Mouse (Mus musculus) left cerebral cortex, adult 11 months (tissue): Measurements from ENCODE around the gene Zfp266.
A peak's percentile ranks its signal among the peaks of the same experiment; 100 is the strongest.
"Not testable (repeated sequence)": the region's sequence is repeated elsewhere in the genome, so short reads cannot be mapped to it uniquely, and the experiment has no call there.

Experiments used
- DNase-seq: peaks from one replicate; pipeline ENCODE4 v3.0.0; 2022; ENCODE audit warnings: low spot score

The Zfp266 gene

DNA sequence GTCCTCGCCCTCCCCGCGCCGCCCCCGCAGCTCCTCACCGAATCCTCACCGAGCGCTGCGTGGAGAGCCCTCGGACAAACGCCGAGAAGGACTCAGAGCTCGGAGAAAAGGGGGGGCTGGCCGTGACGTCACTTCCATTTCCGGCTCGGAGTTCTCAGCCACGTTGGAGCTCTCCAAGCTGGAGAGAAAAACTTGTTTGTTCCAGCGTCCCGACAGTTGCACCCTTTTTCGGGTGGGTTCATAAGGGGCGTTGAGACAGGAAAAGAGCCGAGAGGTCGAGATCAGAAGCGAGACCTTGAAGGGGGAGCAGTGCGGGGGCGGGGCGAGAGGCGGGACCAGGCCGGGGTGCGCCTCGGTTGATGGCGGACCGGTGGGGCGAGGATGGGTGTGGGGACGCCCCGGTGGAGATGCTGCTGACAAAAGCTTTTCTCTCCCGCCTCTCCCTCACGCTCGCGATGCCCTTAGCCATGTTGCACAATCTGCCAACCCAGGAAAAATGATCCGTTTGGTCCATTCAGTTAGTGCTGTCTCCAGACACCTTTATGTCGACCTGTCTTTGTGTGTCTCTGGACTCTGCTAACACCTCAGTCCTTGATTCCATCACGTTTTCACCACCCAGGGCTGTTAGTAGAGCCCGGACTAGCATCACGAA is at the start of gene Zfp266:
TSS of gene Zfp266 (minus strand) at position 112 of the 652 bp plus-strand sequence.
- peak; percentile 84 for DNase-seq

DNA sequence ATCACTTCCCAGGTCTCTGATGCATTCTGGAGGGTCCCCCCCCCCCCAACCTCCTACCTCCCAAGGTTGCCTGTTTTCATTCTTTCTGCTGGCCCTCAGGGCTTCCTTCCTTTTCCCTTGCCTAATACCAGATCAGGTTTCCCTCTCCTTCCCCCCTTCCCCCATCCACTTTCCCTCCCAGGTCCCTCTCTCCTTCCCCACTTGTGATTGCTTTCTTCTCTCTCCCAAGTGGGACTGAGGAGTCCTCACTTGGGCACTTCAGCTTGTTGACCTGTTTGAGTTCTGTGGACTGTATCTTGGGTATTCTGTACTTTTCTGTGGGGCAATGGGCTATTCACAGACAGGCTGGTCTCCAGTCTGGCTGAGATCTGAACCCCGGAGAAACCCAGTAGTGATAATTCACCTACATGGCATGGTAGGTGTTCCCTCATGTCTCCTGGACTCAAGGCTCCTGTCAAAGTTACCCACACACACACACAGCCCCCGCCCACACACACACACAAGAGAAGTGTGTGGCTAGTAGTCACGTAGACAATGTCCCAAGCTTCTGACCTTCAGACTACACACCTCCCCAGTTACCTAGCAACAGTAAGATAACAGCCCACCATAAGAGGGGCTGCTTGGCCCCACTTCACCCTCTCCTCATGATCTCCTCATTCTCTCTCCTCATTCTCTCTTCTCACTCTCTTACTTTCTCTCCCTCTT is 44.3 kb upstream of the Zfp266 start:
- DNase-seq: not testable (repeated sequence)

DNA sequence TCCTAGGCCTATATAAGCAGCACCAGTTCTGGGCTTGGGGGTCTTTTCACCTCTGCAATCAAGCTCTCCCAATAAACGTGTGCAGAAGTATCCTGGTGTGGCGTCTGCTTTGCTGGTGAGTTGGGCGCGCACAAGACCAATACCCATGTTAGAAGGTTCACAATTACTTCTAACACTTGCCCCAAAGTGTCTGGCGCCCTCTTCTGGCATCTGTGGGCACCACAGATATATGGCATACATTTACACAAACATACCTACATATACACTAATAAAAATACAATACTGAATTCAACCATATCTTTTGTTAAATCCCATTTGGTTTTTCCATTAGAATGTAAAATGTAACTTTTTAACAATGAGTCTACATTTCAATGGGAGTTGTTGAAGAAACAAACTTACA is 41.0 kb upstream of the Zfp266 start:
- no peak for DNase-seq

DNA sequence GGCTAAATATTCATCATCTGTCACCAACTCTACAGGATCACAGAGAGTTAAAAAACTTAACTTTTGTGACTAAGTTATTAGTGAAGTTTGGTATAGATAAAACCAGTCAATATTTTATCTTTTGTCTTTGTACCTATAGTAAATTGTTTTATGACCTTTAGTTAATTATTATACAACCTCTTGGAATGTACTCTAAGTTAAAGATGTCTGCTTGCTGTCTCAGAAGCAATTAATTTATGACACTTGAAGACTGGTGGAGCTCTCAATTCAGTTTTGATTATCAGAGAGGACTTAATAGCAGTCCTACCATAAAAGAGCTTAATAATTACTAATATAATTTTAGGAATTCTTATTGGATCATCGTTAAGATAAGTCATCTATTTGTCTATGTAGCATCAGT is 31.5 kb upstream of the Zfp266 start:
- DNase-seq: no peak

DNA sequence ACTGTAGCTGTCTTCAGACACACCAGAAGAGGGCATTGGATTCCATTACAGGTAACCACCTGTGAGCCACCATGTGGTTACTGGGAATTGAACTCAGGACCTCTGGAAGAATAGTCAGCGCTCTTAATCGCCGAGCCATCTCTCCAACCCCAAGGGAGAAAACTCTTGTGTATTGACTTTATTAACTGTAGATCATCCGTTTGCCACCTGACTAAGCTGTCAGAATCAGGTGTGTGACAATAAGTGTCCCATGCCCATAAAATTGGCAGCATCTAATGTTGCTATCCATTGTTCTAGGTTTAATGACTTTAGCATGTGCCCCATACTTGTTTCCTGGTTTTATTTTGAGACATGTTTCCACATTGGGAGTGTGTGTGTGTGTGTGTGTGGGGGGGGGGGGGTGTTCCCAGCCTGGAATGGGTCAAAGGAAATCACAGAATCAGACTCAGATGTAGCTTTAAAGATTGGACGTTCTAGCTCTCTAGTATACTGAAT is 30.6 kb upstream of the Zfp266 start:
- DNase-seq: no peak

DNA sequence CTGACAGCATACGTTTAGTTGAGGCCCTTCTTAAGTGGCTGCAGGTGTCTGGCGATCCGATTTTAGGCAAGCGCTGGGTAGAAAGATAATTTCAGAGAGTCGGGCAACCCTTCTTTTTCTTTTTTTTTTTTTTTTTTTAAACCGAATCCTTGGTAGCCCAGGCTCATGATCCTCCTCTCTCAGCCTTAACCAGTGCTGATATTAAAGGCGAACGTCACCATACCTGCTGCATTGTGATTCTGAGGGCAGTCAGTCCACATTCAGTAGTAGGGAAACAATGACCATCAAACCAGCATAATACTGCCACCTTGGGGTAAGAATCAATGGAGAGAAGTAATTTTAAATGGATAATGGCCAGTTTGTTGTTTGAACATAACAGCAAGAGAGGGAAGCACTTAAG is 23.9 kb upstream of the Zfp266 start:
- DNase-seq: no peak

DNA sequence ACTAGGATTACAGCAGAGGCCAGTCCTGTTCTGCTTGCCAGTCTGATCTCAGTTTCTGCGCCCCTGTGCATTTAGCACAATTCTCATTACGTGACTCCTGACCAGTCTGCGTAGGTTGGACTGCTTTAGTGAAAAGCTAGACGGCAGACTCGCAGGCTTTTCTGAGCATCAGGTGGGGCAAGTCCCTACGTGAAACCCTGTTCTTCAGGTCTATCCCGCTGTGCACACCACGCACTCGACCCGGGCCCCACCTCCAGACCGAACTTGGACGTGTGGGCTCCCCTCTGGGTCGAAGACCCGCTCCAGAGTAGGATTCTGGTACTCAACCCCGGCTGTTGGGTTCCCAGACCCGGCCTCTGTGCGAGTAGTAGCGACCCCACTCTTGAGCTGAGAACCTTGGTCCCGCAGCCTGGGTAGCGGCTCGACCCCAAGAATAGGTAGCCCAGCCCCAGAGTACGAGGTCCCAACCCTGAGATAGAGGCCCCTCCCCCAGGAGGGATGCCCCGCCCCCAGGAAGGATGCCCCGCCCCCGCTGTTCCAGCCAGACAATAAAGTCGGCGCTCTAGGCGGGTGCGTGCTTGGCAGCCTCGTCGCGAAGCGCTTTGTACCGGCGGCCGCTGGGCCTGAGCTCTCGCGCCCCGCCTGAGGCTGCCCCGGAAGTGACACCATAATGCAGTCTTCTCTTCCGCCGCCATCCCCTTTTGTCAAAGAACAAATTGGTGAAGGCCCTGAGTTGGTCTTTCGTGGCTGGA is 23.0 kb upstream of the Zfp266 start:
- DNase-seq: peak; percentile 55

DNA sequence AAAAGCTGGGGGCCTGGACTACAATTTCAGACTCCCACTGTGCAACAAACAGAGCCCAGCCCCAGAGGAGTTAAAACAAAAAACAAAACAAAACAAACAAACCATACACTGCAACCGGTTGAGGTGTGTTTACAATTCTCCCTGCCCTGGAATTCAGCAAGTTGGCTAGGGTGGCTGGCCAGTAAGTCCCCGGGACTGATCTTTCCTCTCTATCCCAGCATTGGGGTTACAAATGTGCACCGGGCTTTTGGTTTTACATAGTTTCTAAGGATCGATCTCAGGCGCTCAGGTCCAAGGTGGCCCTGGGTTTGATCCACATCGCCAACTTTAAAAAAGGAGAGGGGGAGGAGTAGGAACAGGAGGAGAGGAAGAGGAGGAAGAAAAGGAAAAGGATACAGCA is 22.3 kb upstream of the Zfp266 start:
- DNase-seq: no peak

DNA sequence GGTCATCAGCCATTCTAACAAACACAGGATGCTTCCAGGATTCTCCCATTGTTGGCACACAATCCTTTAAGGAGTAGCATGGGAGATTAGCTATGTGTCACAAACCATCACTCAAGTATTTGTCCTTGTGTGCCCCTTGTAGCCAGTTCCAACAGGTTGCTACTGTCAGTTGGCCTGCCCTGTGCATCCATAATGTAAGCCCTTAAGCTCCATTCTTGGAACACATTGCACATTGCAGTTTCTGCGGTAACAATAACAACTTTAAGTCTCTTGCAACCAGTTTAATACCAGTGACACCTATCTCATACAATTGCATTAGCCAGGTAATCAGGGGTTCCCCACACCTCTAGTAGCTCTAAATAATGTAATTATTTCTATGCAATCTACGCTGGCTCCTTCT is 15.4 kb upstream of the Zfp266 start:
- no peak for DNase-seq

DNA sequence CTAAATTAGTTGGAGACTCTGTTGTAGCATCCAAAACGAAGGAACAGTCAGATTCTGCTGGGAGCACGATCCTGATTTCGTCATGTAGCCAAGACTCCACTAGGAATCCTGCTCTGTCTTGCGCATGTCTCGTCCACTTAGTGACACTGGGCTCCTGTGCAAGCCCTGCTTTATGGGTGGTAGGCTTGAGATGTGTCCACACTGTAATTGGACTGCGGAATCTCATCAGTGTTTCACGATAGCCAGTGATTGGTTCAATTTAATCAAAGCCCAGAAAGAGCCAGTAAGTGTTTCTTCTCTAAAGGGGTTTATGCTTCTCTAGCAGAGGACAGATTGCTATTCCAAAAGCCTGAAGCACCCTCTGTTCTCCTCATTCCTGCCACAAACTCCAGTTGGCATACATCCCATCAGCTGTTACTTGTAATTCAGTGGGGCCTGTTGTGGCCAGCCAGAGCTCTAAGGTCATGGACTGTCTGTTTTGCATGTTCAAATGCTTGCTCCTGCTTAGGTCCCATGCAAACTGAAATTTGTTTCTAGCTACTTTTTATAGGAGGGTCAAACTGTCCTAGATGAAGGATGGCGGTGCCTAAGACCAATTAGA is 13.2 kb upstream of the Zfp266 start:
- DNase-seq: no peak

DNA sequence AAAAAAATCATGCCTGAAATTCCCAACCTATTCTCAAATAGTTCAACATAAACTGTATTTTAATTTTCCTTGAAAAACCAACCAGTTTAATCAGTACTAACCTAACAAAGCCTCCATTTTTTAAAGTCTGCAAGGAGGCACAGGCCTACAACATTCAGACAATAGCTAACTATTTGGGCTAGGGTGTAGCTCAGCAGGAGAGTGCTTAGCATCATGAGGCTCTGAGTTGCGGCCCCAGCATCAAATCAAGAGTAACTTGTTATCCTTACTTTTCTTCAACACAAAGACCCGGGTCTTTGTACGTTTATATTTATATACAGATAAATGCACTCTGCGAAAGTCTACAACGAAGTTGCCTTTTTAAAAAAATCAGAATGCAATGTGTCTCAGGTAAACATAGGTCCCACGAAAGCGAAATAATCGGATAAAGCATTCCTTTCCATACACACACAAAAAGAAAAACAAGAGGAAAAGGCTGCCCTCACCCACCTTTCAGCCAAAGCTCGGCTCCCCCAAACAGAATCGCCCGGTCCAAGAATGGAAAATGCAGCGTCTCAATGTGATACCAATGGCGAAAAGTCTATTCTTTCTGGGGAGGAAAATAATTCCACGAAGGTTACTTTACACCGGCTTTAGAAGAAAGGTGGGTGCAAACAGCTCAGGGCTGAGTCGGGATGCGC is 546 bp downstream of the Zfp266 start:
- no peak for DNase-seq

DNA sequence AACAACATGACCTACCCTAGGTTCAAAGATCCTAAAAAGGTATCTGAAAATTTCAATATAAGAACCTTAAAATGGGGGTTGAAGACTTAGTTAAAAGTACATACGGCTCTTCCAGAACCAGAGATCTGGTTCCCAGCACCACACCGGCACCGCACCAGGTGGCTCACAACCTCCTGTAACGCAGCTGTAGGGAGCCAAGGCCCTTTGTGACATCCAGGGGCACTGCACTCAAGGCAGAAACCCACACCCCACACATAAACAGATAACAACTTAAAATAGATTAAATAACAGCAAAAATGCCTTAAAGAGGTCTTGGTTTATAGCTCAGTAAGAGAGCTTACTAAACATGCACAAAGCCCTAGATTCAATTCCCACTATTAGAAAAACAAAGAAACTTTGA is 1.3 kb downstream of the Zfp266 start:
- DNase-seq: no peak

DNA sequence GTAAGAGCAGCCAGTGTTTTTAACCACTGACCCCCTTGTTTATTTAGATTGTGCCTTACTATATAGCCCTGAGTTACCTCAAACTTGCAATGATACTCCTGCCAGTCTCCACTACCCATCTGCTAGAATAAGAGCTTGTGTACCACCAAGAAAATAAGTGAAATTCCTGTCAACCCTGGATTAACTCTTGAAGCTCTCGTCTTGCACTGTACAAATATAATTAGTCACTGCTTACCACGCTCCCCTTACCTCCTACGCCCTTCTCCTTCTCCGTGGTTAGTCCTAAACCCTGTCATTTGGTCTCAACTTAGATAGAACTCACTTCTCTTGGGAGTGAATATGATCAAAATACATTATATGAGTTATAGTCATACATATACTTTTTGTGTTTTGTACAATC is 2.5 kb downstream of the Zfp266 start:
- no peak for DNase-seq

DNA sequence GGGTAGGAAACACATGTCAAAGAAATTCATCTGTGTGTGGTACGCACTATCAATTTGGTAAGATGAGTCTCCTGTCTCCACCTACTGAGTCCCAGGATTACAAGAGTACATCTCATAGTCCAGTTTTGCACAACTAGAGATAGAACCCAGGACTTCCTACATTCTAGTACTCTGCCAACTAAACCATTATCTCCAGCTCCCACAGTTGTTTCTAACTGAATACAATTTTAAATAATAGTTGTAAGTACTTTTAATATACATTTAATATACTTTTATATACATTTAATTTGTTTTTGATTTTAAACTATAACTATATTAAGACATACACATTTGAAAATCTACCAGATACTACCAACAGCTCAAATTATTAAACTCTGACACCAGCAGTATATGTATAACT is 3.5 kb downstream of the Zfp266 start:
- no peak for DNase-seq

DNA sequence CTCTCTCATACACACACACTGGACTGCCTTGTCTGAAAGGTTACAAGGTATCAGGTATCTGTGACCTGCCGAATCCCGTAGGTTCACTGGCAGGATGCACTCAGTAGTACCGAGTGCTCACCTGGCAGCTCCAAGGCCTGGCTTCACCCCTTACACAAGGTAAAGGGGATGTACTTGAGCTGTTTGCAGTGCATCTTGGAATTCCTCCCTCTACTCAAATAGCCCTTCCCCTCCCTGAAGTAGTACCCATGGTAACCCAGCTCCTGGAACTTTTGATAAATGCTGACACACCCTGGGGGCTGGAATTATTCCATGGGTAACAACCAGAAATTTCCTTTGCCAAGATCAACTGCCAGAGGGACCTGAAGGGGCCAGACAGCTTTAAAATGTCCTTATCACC is 7.2 kb downstream of the Zfp266 start:
- no peak for DNase-seq

DNA sequence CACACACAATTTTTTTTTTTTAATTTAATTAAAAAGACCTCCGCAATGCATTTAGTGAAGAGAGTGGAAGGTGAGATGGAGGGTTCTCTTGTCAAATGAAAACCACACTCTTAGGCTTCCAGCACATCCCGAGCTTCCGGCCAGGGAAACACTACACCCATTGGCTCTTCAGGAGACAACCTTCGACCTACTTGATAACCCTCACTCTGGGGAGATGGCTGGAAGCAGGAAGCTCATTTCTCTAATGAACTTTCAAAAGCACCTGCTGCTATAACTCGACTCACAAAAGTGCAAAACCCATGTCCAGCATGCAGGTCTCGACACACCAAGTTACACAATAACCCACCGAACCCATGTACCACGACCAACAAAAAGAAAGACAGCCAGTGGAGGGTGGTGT is 8.5 kb downstream of the Zfp266 start:
- DNase-seq: no peak

DNA sequence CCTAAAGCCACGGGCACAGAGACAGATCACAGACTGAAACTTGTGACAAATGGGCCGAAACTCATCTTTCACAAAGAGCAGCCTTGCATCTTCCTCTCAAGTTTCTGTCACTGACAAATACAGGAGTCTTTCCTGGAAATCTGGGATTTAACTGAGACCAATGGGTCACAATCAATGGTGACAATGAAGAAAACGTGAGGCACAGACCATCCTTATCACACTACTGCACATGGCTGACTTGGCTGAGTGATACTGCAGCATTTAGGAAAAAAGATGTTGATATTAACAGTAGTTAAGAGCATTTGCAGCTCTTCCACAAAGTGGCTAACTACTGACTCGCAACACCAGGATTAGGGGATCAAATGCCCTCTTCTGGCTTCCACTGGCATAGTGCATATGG is 9.6 kb downstream of the Zfp266 start:
- no peak for DNase-seq

DNA sequence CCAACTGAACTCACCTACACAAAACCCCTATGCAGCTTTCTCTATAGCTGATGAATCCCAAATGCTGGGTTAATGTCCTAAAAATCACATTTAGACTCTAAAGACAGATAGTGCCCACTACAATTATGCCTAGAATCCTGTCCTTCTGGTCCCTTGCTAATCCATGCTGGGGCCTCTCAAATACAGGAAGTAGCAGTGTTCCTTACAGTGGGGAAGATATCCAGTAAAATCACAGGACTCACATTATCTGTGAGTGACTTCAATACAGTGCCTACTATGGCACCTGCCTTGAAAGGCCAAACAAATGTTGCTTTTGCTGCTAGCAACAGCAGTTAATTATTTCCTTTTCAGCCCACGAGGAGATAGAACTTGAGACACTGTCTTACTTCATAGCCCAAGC is 10.9 kb downstream of the Zfp266 start:
- no peak for DNase-seq

DNA sequence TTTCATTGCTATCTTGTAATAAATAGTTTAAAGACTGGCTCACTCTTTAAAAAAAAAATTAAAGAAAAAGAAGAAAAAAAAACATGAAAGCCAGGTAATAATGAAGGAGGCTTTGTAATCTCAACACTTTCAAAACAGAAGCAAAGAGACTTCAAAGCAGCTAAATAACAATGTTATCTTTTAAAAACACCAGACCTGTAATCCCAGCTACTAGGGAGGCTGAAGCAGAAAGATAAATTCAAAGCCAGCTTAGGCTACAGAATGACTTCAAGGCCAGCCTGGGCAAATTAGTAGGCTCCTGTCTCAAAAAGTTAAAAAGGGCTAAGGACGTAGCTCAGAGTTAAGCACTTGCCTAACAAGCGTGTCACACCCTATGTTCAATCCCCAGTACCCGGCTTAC is 11.5 kb downstream of the Zfp266 start:
- no peak for DNase-seq

DNA sequence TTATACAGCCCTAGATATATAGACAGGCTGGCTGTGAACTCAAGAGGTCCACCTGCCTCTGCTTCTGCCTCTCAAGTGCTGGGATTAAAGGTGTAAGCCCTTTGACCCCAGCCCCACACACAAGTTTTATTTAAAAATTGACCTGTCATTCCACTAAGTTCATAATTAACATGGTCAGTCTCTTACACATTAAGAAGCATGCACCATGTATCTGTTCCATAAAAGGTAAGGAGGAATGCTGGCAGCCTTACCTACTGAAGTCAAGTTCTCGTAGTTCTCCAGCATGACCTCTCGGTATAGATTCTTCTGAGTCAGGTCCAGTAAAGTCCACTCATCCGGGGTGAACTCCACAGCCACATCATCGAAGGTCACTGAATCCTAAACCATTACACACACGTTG is 16.4 kb downstream of the Zfp266 start:
- DNase-seq: no peak

DNA sequence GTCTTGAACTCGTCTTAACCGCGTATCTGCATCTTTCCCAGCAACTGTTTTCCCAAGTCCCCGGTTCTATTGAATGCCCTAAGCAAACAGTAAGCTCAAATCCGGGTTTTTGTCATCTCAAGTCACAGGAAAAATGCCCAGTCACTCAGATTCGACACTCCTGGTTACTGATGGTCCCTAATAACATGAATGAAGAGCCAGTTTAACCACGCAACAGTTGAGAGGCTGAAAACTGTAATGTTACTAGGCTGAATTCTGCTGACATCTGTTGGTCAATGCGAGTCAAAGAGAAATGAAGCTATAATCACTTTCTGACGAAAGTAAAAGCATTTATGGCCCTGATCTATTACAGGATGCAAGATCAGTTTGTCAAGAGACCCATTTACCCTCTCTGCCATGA is 27.9 kb downstream of the Zfp266 start:
- no peak for DNase-seq
